Mouse (Mus musculus) left cerebral cortex, adult 8-10 months (tissue): ENCODE measurements around the gene Sugt1. TPM values are rescaled to one million over a fixed set of nuclear protein-coding genes. Genes with fewer than 3 reads are reported as not detected.

Source experiments
- DNase-seq, 2 experiments: peaks; one replicate each; pipeline ENCODE4 v3.0.0; 2022; ENCODE audit warnings: low spot score in 2 of 2
- total RNA-seq, 4 experiments: library from RNA; stranded (reverse); gene quantifications; 2 replicates each; pipeline ENCODE4 v1.2.4; 2022

Gene Sugt1
- total RNA-seq: 10 to 100 TPM; 87.9 to 97.3 (median 91.3) TPM

DNA sequence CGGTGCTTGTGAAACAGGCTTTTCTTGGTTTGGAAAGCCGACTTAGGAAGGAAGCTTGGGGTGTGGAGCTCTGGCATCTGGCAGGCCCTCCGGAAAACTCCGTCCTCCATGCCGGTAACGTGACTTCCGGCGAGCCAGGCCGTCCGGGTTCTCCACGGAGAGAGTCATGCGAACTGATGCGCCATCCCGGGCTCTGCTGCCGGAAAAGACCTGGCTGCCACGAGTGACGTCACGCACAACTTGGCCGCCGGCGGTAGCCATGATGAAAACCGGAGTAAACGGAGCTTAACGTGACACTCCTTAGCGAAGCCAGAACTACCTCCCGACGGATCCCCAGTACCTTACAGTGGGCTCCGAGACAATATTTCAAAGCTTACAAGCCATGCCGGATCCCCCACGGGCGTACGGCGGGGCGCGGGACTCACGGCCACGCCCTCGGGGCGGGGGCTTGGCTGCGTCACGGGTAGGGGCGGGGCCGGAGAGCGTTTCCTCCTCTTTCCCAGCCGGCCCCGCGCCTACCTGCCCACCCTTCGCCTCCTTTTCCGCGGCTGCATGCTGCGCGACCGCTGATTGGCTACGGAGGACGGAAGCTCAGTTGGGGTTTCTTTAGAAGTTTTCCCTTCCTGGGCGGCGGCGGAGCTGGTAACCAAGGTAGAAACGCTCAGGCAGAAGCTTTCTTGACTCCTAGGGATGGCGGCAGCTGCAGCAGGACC is at the start of gene Sugt1:
Gene Sugt1 (plus strand): TSS at position 553 of the 713 bp plus-strand sequence.
- peak; percentile 95 to 96 for DNase-seq

DNA sequence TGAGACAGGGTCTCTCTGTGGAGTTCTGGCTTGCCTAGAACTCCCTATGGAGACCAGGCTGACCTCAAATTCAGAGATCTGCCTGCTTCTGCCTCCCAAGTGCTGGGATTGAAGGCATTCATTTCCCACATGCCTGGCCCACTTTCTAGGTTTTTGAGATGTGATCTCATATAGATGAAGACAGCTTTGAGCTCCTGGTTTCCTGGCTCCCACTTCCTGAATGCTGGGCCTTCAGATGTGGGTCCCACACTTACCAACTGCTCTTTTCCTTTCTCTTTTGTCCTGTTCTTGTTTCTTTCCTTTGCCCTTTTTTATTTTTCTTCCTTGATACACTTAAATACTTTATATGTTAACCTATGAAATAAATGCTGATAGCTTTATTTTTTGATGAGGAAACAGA is 49.6 kb upstream of the Sugt1 start:
- DNase-seq: no peak

DNA sequence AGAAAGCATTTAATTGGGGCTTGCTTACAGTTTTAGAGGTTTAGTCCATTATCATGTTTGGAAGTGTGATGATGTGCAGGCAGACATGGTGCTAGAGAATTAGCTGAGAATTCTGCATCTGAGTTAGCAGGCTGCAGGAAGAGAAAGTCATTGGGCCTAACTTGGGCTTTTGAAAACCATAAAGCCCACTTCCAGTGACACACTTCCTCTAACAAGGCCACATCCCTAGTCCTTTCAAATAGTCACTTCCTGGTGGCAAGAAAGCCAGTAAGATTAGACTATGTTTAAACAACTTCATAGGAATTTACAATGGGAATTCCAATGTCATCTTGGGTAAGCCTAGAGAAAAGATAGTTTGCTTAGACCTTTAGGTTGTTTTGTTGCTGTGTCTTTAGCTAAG is 45.9 kb upstream of the Sugt1 start:
- no peak for DNase-seq

- DNase-seq: no peak
Measured at GRCm38 (mm10) chr14:79549343-79549742, 38.1 kb upstream of the Sugt1 start.

DNA sequence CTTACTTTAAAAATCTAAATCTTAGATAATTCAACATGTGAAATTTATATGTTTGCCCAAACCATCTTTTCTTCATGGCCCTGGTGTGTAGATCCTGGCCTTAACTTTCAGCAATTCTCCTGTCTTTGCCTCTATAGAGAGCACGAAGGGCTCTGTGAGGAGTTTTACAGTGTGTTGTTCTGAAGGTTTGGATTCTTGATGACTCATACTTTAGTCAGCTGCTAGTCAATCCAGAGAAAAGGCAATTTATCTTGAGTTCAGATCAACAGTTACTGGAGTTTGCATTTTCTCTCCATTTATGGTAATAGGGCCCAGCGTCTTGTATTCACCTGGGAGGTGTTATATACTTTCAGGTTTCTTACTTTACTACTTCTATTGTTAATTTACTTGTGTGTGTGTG is 35.6 kb upstream of the Sugt1 start:
- no peak for DNase-seq

GRCm38 (mm10) chr14:79552854-79553253 is 34.6 kb upstream of the Sugt1 start:
- no peak for DNase-seq

DNA sequence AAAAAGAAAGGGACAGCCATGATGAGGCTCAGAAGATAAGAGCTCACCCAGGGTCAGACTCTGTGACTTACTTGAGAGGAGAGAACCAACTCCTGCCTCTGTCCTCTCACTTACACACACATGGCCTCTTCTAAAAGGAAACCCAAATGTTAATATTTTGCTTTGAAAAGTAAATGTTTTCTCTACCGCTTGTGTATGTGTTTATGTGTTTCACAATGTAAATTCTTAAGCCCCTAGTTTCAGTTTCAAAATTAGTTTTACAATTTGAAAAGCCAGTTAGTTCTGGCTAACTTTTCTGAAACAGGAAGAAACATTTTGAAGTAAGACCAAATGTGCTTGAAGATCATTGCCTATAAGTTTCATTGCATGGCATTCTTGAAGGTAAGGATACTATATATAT is 29.7 kb upstream of the Sugt1 start:
- DNase-seq: no peak

DNA sequence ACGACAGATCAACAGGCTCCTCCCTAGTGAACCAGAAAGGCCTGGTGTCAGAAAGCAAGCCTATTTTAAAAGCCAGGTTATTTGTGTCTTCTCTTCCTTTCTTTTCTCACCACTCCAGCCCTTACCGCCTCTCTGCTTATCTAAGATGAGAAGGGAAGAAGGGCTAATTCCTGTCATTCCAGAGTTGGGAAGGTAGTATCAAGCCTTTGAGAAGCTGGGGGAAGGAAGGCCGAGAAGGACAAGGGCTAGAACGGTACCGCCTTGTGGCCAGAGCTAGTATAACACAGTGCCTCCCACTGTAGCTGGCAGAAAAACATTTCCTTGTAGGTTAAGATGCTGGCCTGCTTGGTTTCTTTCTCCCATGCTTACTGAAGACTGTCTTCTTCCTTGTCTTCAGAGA is 24.7 kb upstream of the Sugt1 start:
- no peak for DNase-seq

DNA sequence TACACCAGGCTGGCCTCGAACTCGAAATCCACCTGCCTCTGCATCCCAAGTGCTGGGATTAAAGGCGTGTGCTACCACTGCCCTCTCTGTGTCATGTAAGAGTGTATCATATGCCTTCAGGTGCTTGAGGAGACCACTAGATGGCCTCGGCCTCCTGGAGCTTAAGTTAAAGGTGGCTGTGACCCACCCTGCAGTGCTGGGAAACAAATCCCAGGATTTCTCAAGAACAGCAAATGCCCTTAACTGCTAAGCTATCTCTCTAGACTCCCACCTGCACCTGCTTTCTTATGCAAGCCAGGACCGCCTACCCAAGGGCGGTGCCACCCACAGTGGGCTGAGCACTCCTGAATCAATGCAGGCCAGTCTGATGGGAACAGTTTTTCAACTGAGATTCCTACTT is 22.7 kb upstream of the Sugt1 start:
- no peak for DNase-seq

DNA sequence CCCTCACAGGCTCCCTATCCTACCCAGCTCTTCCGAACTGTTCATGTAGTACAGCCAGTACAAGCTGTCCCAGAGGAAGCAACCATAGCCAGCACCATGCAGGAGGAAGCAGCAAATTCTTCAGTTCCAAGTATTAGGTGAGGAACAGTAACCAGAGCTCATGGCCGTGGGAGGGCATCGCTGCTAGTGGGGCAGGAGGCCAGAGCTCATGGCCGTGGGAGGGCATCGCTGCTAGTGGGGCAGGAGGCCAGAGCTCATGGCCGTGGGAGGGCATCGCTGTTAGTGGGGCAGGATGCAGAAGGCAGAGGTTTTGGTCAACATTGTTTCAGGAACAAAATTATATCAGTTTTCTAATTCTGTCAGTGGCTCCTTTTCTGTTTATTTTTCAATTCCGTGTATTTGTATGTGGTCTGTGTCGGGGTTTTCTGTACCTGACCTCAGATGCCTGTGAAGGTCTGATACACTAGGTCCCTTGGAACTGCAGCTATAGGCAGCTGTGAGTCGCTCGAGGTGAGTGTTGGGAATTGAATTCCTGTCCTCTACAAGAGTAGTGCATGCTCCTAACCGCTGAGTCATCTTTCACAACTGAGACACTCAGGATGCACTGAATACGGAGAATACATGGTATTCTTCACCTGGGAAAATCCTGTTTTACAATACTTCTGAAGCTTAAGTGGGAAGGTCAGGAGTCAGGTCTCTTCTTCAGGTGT is 13.9 kb upstream of the Sugt1 start:
- DNase-seq: no peak

DNA sequence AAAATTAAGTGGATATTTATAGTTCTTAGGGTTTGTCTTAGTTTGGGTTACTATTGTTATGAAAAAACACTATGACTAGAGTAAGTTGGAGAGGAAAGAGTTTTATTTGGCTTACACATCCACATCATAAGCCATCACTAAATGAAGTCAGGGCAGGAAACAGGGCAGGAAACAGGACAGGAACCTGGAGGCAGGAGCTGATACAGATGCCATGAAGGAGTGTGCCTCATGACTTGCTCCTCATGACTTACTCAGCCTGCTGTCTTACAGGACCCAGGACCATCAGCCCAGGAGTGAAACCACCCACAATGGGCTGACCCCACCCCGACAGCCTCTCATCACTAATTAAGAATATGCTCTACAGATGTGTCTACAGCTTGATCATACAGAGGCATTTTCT is 13.1 kb upstream of the Sugt1 start:
- DNase-seq: no peak

DNA sequence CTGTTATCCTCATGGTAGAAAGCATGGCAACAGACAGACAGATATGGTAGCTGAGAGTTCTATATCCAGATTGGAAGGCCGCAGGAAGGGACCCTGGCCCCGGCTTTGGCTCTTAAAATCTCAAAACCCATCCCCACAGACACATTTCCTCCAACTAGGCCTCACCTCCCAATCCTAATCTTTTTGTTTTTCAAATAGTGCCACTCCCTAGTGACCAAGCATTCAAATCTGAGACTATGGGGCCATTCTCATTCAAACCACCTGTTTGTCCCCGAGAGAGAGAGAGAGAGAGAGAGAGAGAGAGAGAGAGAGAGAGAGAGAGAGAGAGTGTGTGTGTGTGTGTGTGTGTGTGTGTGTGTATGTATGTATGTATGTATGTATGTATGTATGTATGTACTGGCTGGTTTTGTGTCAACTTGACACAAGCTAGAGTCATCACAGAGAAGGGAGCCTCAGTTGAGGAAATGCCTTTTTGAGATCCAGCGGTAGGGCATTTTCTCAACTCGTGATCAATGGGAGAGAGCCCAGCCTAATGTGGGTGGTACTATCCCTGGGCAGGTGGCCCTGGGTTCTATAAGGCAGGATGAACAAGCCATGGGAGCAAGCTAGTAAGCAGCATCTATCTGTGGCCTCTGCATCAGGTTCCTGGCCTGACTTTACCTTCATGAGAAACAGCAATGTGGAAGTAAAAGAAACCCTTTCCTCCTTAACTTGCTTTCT is 3.8 kb upstream of the Sugt1 start:
- no peak for DNase-seq

DNA sequence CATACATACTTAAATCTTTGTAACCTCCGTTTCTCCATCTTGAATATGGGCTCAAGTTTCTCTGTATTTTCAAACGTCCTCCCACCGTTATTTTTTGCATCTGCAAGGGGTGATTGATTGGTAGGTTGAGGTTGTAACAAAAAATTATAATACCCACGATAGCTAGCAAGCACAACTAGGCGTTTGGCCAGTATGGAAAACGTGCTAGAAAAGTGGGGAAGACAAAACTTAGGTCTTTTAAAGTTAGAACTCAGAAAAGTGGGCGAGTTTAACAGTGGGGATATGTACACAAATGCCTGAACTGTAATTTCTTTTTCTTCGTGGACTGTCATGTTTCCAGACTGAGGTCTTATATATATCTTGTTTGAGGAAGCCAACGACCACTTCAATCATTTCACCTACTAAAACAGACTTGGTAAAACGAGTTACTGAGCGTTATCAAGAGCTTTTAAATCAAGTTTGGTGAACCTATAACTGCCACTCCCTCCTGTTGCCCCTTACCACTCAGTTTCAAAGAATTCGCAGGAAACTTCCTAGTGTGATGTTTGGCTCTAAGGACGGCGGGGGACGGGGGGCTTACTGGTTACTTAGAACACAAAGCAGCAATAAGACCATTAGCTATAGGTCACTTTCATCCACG is 872 bp upstream of the Sugt1 start:
- DNase-seq: no peak

DNA sequence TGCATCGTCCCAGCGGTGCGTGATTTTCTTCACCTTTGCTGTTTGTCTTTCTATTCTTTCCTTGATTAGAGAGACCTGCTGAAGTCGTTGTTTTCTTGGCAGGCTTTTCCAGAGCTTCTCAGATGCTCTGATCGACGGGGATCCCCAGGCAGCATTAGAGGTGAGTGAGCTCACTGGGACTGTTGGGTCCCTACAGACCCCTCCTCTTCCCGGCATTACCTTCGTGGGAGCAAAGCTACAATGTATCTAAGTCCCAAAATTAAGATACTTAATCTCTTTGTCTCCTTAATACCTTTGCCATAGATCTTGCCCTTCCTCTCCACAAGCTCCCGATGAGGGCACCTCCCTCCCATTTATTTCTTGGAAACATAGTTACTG is 350 bp downstream of the Sugt1 start:
- no peak for DNase-seq

- no peak for DNase-seq
Measured at GRCm38 (mm10) chr14:79588534-79588951, 1.1 kb downstream of the Sugt1 start.

DNA sequence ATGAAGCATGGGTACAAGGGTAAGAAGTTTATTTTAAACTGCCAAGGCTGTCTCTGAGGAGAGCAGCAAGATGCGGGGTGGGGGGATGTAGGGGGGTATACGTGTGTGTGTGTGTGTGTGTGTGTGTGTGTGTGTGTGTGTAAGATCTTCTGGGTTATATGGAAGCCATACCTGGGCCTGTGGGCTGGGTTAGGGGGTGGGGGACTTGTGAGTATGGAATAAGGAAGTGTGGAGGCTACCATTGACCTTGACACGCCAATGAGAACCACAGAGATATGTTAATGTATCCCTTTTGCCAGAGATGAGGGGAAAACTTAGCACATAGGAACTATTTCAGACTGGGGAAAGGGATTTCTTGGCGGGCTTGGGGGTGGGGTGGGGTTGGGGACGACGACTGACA is 1.9 kb downstream of the Sugt1 start:
- DNase-seq: no peak

- DNase-seq: no peak
Measured at GRCm38 (mm10) chr14:79590916-79591315, 3.4 kb downstream of the Sugt1 start.

DNA sequence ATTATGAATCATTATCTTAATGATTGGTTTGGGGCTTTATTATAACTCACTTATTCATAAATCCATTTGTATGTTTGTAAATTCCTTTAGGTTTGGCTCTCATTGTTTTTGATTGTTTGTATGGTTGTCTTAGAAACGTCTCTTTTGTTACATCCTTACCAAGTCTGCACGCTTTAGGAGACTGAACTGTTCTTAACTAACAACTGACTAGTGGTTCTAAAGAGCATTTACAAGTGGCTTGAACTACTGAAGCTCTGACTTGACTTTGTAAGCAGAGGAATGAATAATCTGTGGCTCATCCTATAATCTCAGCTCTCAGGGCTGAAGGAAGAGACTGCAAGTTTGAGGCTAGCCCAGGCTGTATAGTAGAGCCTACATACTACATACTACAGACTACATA is 4.1 kb downstream of the Sugt1 start:
- DNase-seq: no peak

DNA sequence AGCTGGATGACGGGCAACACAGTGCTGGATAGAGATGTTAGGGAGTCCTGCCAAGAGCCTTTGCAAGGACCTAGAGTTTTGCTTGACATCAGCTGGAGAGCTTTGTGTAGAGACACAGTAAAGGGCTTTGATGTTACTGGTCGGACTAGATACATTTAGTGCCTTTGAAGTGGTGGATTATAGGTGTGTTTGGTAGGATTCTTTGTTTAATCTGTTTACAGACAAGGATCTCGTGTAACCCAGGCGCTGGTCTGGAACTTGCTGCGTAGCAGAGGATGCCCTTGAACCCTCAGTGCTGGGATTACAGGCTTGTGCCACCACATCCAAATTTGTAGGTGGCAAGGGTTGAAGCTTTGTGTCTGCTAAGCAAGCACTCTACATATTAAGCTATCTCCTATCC is 6.6 kb downstream of the Sugt1 start:
- no peak for DNase-seq

DNA sequence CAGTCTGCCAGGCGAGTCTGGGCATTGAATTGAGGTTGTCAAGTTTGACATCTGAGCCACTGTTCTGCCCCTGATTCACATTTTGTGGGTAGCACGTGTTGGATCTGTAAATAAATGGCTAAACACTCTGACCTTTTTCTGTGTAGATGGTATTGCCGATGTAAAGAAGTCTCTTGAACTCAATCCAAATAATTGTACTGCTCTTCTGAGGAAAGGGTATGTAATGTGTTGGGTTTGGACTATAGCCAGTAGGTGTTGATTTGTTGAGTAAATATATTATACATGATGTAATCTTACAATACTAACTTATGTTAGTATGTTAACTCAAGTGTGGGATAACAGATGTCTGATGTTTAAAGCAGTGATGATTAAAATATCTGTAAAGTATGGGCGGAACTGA is 9.1 kb downstream of the Sugt1 start:
- DNase-seq: no peak

DNA sequence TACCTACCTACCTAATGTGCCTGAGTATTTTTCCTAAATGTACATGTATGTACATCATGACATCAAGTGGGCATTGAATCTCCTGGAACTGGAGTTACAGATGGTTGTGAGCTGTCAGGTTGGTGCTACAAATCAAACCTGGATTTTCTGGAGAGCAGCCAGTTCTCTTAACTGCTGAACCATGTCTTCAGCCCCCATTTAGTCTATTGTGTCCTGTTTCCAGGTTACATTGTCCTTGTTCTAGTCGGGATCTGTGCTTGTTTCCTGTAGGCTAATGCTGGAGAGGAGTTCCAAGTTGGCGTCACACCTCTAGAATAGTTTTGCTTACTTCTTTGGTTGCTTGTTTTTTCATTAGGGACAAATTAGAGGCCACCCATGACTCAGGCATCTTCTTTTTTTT is 18.4 kb downstream of the Sugt1 start:
- DNase-seq: no peak

DNA sequence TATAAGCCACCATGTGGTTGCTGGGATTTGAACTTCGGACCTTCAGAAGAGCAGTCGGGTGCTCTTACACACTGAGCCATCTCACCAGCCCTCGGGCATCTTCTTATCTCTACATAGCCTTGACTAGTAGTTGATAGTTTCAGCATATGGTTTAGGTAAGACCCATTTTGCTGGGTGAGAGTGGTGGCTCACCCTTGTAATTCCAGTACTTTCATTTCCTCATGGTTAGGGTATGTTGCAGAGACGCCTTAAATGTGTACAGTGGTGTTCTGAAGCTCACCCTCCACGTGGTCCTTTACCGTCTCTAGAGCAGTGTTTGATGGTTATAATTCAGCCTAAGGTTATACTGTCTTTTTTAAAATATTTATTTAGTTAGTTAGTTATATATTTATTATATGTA is 18.9 kb downstream of the Sugt1 start:
- DNase-seq: no peak
